Mouse (Mus musculus) kidney, adult 2 months (tissue): ENCODE results near the gene Crb3.

ENCODE experiments used
- CTCF ChIP-seq: fragments of 200-500 bp; conservative IDR thresholded peaks from 2 replicates; pipeline ENCODE4 v1.5.1; 2011; ENCODE audit warnings: low read depth, mild to moderate bottlenecking, control low read depth, low read length, moderate library complexity, mixed read lengths; ENCODE audit not compliant: insufficient read depth, insufficient read length
- POLR2A ChIP-seq: fragments of 200-500 bp; IDR thresholded peaks from one replicate; pipeline ENCODE4 v1.6.1; 2011; ENCODE audit warnings: low read depth, low read length, control low read depth

- TF ChIP-seq CTCF: no peak
- no peak for TF ChIP-seq POLR2A
Observed at GRCm38 (mm10) chr17:57082481-57082880, 23.6 kb downstream of the Crb3 start.
